Mouse (Mus musculus) MEL (cell line): ENCODE measurements around the gene Pdzd2. TPM values are rescaled to one million over a fixed set of nuclear protein-coding genes. Genes with fewer than 3 reads are reported as not detected.

Source experiments
- DNase-seq: peaks from one replicate; pipeline ENCODE4 v3.0.0; 2011; ENCODE audit warnings: low read depth, low spot score
- H3K27ac ChIP-seq: 2 replicates; pipeline ENCODE4 v1.5.1; 2012; ENCODE audit warnings: low read depth, mild to moderate bottlenecking, control low read depth, low read length, moderate library complexity; ENCODE audit not compliant: control insufficient read depth
- H3K27me3 ChIP-seq, 2 experiments: fragments of 150-350 bp in 1 of 2; sonication (generic) in 1 of 2; 2 replicates each; pipeline ENCODE4 v1.6.1; 2012; ENCODE audit warnings: low read length in 2 of 2, mild to moderate bottlenecking in 2 of 2, improper control_type of control experiment in 1 of 2, moderate library complexity in 1 of 2; ENCODE audit not compliant: insufficient read depth in 2 of 2, control insufficient read depth in 1 of 2
- H3K36me3 ChIP-seq, 2 experiments: 2 replicates each; pipeline ENCODE4 v1.6.1; 2012 to 2014; ENCODE audit warnings: low read length in 2 of 2, improper control_type of control experiment in 1 of 2, inconsistent platforms in 1 of 2, mild to moderate bottlenecking in 1 of 2; ENCODE audit not compliant: insufficient read depth in 2 of 2, control insufficient read depth in 1 of 2
- H3K4me1 ChIP-seq, 2 experiments: fragments of 150-350 bp in 1 of 2; sonication (generic) in 1 of 2; 2 replicates each; pipeline ENCODE4 v1.6.1; 2012; ENCODE audit warnings: low read length in 2 of 2, improper control_type of control experiment in 1 of 2, mild to moderate bottlenecking in 1 of 2; ENCODE audit not compliant: insufficient read depth in 2 of 2, control insufficient read depth in 1 of 2
- H3K4me3 ChIP-seq, 2 experiments: fragments of 150-350 bp in 1 of 2; sonication (generic) in 1 of 2; 2 replicates each; pipeline ENCODE4 v1.5.1; 2012; ENCODE audit warnings: low read depth in 2 of 2, low read length in 2 of 2, mild to moderate bottlenecking in 2 of 2, moderate library complexity in 2 of 2, control low read depth in 1 of 2, improper control_type of control experiment in 1 of 2; ENCODE audit not compliant: control insufficient read depth in 1 of 2, insufficient read depth in 1 of 2
- H3K79me2 ChIP-seq: 2 replicates; pipeline ENCODE4 v1.6.1; 2012; ENCODE audit warnings: mild to moderate bottlenecking, low read length, moderate library complexity; ENCODE audit not compliant: control insufficient read depth, poor library complexity, insufficient read depth
- H3K9ac ChIP-seq: 2 replicates; pipeline ENCODE4 v1.6.1; 2012; ENCODE audit warnings: low read depth, mild to moderate bottlenecking, control low read depth, low read length, moderate library complexity; ENCODE audit not compliant: control insufficient read depth, poor library complexity, severe bottlenecking
- H3K9me3 ChIP-seq: fragments of 150-350 bp; sonication (generic); replicated peaks from 2 replicates; pipeline ENCODE4 v1.6.1; 2012; ENCODE audit warnings: mild to moderate bottlenecking, low read length, improper control_type of control experiment, moderate library complexity; ENCODE audit not compliant: insufficient read depth
- BHLHE40 ChIP-seq: IDR thresholded peaks from 2 replicates; pipeline ENCODE4 v1.6.1; 2012; ENCODE audit warnings: low read depth, mild to moderate bottlenecking, inconsistent platforms, low read length, improper control_type of control experiment, borderline replicate concordance
- CHD2 ChIP-seq: IDR thresholded peaks from 2 replicates; pipeline ENCODE4 v1.6.1; 2011; ENCODE audit warnings: low read length, improper control_type of control experiment
- E2F4 ChIP-seq: IDR thresholded peaks from 2 replicates; pipeline ENCODE4 v1.6.1; 2011; ENCODE audit warnings: low read depth, low read length, improper control_type of control experiment, borderline replicate concordance
- ETS1 ChIP-seq: IDR thresholded peaks from 2 replicates; pipeline ENCODE4 v1.6.1; 2012; ENCODE audit warnings: low read depth, mild to moderate bottlenecking, inconsistent platforms, low read length, improper control_type of control experiment, moderate library complexity
- GABPA ChIP-seq: IDR thresholded peaks from 2 replicates; pipeline ENCODE4 v1.6.1; 2012; ENCODE audit warnings: low read depth, mild to moderate bottlenecking, inconsistent platforms, low read length, improper control_type of control experiment, moderate library complexity
- GATA1 ChIP-seq: IDR thresholded peaks from 2 replicates; pipeline ENCODE4 v1.6.1; 2011; ENCODE audit warnings: low read depth, low read length, improper control_type of control experiment
- HCFC1 ChIP-seq: IDR thresholded peaks from 2 replicates; pipeline ENCODE4 v1.6.1; 2012; ENCODE audit warnings: low read depth, mild to moderate bottlenecking, inconsistent platforms, low read length, improper control_type of control experiment, moderate library complexity
- JUND ChIP-seq: IDR thresholded peaks from 2 replicates; pipeline ENCODE4 v1.6.1; 2011; ENCODE audit warnings: low read depth, mild to moderate bottlenecking, improper control_type of control experiment, low read length
- MAX ChIP-seq: IDR thresholded peaks from 2 replicates; pipeline ENCODE4 v1.6.1; 2011; ENCODE audit warnings: low read length, improper control_type of control experiment
- MAZ ChIP-seq: IDR thresholded peaks from 2 replicates; pipeline ENCODE4 v1.6.1; 2012; ENCODE audit warnings: low read depth, mild to moderate bottlenecking, inconsistent platforms, low read length, improper control_type of control experiment
- MEF2A ChIP-seq: IDR thresholded peaks from 2 replicates; pipeline ENCODE4 v1.6.1; 2014; ENCODE audit warnings: low read depth, mild to moderate bottlenecking, inconsistent platforms, low read length, improper control_type of control experiment; ENCODE audit not compliant: poor library complexity, insufficient replicate concordance, severe bottlenecking; ENCODE audit errors: extremely low read depth
- MYB ChIP-seq: IDR thresholded peaks from 2 replicates; pipeline ENCODE4 v1.6.1; 2011; ENCODE audit warnings: mild to moderate bottlenecking, low read depth, low read length, improper control_type of control experiment
- MYC ChIP-seq: IDR thresholded peaks from 2 replicates; pipeline ENCODE4 v1.6.1; 2011; ENCODE audit warnings: low read depth, mild to moderate bottlenecking, low read length, improper control_type of control experiment, moderate library complexity
- NELFE ChIP-seq: IDR thresholded peaks from 2 replicates; pipeline ENCODE4 v1.6.1; 2011; ENCODE audit warnings: low read depth, low read length, improper control_type of control experiment
- NRF1 ChIP-seq: IDR thresholded peaks from 2 replicates; pipeline ENCODE4 v1.6.1; 2014; ENCODE audit warnings: low read depth, mild to moderate bottlenecking, inconsistent platforms, low read length, improper control_type of control experiment, moderate library complexity; ENCODE audit not compliant: poor library complexity, insufficient read depth, severe bottlenecking
- POLR2AphosphoS2 ChIP-seq: IDR thresholded peaks from 2 replicates; pipeline ENCODE4 v1.6.1; 2011; ENCODE audit warnings: low read length, improper control_type of control experiment
- RAD21 ChIP-seq: IDR thresholded peaks from 2 replicates; pipeline ENCODE4 v1.6.1; 2011; ENCODE audit warnings: mild to moderate bottlenecking, low read depth, low read length, improper control_type of control experiment
- RCOR1 ChIP-seq: IDR thresholded peaks from 2 replicates; pipeline ENCODE4 v1.6.1; 2012; ENCODE audit warnings: low read depth, mild to moderate bottlenecking, inconsistent platforms, low read length, improper control_type of control experiment
- SIN3A ChIP-seq: IDR thresholded peaks from 2 replicates; pipeline ENCODE4 v1.6.1; 2012; ENCODE audit warnings: low read length, improper control_type of control experiment, inconsistent platforms
- SMC3 ChIP-seq: IDR thresholded peaks from 2 replicates; pipeline ENCODE4 v1.6.1; 2011; ENCODE audit warnings: low read depth, low read length, improper control_type of control experiment
- UBTF ChIP-seq: IDR thresholded peaks from 2 replicates; pipeline ENCODE4 v1.6.1; 2012; ENCODE audit warnings: low read depth, mild to moderate bottlenecking, inconsistent platforms, low read length, improper control_type of control experiment, moderate library complexity, borderline replicate concordance; ENCODE audit not compliant: insufficient read depth
- USF1 ChIP-seq: IDR thresholded peaks from 2 replicates; pipeline ENCODE4 v1.6.1; 2014; ENCODE audit warnings: low read depth, mild to moderate bottlenecking, inconsistent platforms, low read length, improper control_type of control experiment, moderate library complexity
- USF2 ChIP-seq, 2 experiments: IDR thresholded peaks; 2 replicates each; pipeline ENCODE4 v1.6.1; 2011 to 2012; ENCODE audit warnings: improper control_type of control experiment in 2 of 2, low read length in 2 of 2, borderline replicate concordance in 1 of 2, inconsistent platforms in 1 of 2, low read depth in 1 of 2, mild to moderate bottlenecking in 1 of 2; ENCODE audit not compliant: insufficient read depth in 1 of 2
- ZMIZ1 ChIP-seq: IDR thresholded peaks from 2 replicates; pipeline ENCODE4 v1.6.1; 2012; ENCODE audit warnings: low read depth, mild to moderate bottlenecking, inconsistent platforms, low read length, improper control_type of control experiment, moderate library complexity
- ZNF384 ChIP-seq: IDR thresholded peaks from 2 replicates; pipeline ENCODE4 v1.6.1; 2012; ENCODE audit warnings: low read depth, mild to moderate bottlenecking, inconsistent platforms, low read length, improper control_type of control experiment
- polyA plus RNA-seq, 2 experiments: library from polyadenylated mRNA; stranded (reverse) in 1 of 2; unstranded in 1 of 2; fragments of >175 nt in 1 of 2; fragments of >200 nt in 1 of 2; gene quantifications; 2 replicates each; pipeline versions ENCODE4 v1.2.1 to v1.2.4; 2012; ENCODE audit warnings: low replicate concordance in 2 of 2, low read depth in 1 of 2; ENCODE audit not compliant: insufficient read length in 2 of 2, insufficient read depth in 1 of 2, missing spikeins in 1 of 2
- total RNA-seq: library from RNA; depleted of rRNA; stranded (reverse); fragments of 300-350 nt; gene quantifications from 2 replicates; pipeline ENCODE4 v1.2.3, GENCODE M21; 2012

Pdzd2 gene
- total and polyA plus RNA-seq, 3 experiments, result 0.15 to 0.33 TPM; not detected in 1

GRCm38 (mm10) chr15:12617651-12618050 lies 122.1 kb downstream of the Pdzd2 start:
- no peaks in the 10 kb centered on the region for H3K79me2 ChIP-seq
- peak; percentile 22 for DNase-seq
- H3K36me3 ChIP-seq, result no peaks in the 10 kb centered on the region
- TF ChIP-seq MEF2A, result no peak
- TF ChIP-seq CHD2, result no peak
- no peak for TF ChIP-seq MAX
- no peak for TF ChIP-seq GATA1
- TF ChIP-seq SIN3A, result no peak
- TF ChIP-seq USF2 (IDR thresholded peaks at IDR 0.05; ENCODE audit: borderline replicate concordance in 1 of 2, insufficient read depth in 1 of 2, low read depth in 1 of 2, low read length in 2 of 2), result no peak
- no peak for TF ChIP-seq HCFC1
- TF ChIP-seq GABPA, result no peak
- no peak for TF ChIP-seq MAZ
- TF ChIP-seq ZMIZ1, result no peak
- no peak for TF ChIP-seq NELFE
- TF ChIP-seq USF1, result no peak
- TF ChIP-seq JUND, result no peak
- no peak for TF ChIP-seq E2F4
- no peak overlapping the region for H3K4me3 ChIP-seq
- H3K9ac ChIP-seq, result no peak overlapping the region
- peaks cover 0 to 1% of the 10 kb centered on the region in 2 experiments; a peak in 3 of 4 replicates for H3K27me3 ChIP-seq
- no peaks in the 10 kb centered on the region for H3K9me3 ChIP-seq
- no peak overlapping the region for H3K27ac ChIP-seq
- no peaks in the 10 kb centered on the region for H3K4me1 ChIP-seq

GRCm38 (mm10) chr15:12617220-12617619 lies 122.5 kb downstream of the Pdzd2 start:
- no peak overlapping the region for H3K27ac ChIP-seq
- no peaks in the 10 kb centered on the region for H3K36me3 ChIP-seq
- no peak overlapping the region for H3K9ac ChIP-seq
- no peak for DNase-seq
- H3K9me3 ChIP-seq, result no peaks in the 10 kb centered on the region
- no peak overlapping the region for H3K4me3 ChIP-seq
- TF ChIP-seq USF1 (no peak), SMC3 (no peak), ZNF384 (no peak), MEF2A (no peak), ETS1 (no peak), ZMIZ1 (no peak), USF2 (IDR thresholded peaks at IDR 0.05; ENCODE audit: borderline replicate concordance in 1 of 2, insufficient read depth in 1 of 2, low read depth in 1 of 2, low read length in 2 of 2) (no peak), RAD21 (no peak), NELFE (no peak), JUND (no peak), MAX (no peak), CHD2 (no peak), POLR2AphosphoS2 (no peak), UBTF (no peak), MAZ (no peak), NRF1 (no peak), RCOR1 (no peak), BHLHE40 (no peak), MYB (no peak), MYC (no peak)
- TF ChIP-seq, all 39 proteins: peak for 0
- Histone ChIP-seq H3K27me3 (peaks cover 0 to 1% of the 10 kb centered on the region in 2 experiments; a peak in 2 of 4 replicates), H3K4me1 (no peaks in the 10 kb centered on the region), H3K79me2 (no peaks in the 10 kb centered on the region)
